10 mouse cellular contexts compared by ENCODE assay signal in the genomic region with DNA sequence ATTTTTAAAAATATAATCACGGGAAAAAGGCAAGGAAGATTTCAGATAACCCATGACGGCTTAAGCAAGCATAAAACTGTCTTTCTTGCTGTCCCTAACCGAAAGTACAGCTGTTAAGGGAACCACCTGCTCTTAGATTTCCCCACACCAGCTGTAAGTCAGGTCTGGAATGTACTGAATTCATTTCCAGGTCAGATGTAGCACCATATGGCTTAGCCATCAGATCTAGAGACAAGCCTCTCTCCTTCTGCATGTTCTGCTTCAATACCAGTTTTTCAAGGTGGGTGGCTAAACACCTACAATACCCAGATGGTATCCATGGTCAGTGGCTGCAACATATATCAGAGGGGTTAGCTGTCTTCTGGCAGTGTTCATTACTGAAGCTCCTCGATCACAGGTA.
A peak's percentile ranks its signal among the peaks of the same experiment; 100 is the strongest.
DNase-seq lines count a peak whose midpoint lies in the region; ATAC-seq and TF ChIP-seq lines count a peak whose summit lies in the region.
"Had no signal": no experiment of that assay in that cellular context is flagged by ENCODE, and none has a peak within 500 bp of the region (broad histone marks: within the 10 kb centered on the region; RNA-seq: fewer than 3 reads in every experiment).

No protein-coding gene starts in this region.

- DNase-seq in forebrain, embryonic 11.5 days (ENCODE audit: low spot score), result no peak
- DNase-seq in left cerebral cortex, postnatal 25 days (ENCODE audit: low spot score in 2 of 2), result peak; percentile 43 to 77
- no peak for DNase-seq in left cerebral cortex, postnatal 10 days (ENCODE audit: extremely low spot score in 1 of 2, low spot score in 2 of 2)
- DNase-seq in cerebellum, adult 9-10 months, result peak; percentile 56
- DNase-seq in limb, embryonic 14.5 days (ENCODE audit: low spot score), result peak; percentile 28
- DNase-seq in liver, embryonic 11.5 days (ENCODE audit: low spot score), result no peak
- DNase-seq in thymus, postnatal 36 days, result no peak

- no peaks in the 10 kb centered on the region for H3K27me3 ChIP-seq in forebrain, embryonic 13.5 days
- H3K27me3 ChIP-seq in forebrain, embryonic 11.5 days (ENCODE audit: control insufficient read depth, insufficient read depth, low read length), result no peaks in the 10 kb centered on the region
- H3K27me3 ChIP-seq in limb, embryonic 14.5 days (ENCODE audit: control insufficient read depth, insufficient read depth, low read length), result no peaks in the 10 kb centered on the region
- no peaks in the 10 kb centered on the region for H3K27me3 ChIP-seq in liver, embryonic 11.5 days (replicated peaks; ENCODE audit: control insufficient read depth, insufficient read depth, low read length)
- H3K27me3 ChIP-seq: lung, embryonic 15.5 days; midbrain, embryonic 12.5 days had no signal

- H3K27ac ChIP-seq in forebrain, embryonic 13.5 days, result peak overlapping the region; percentile 44; the same call in 1 of the 2 replicates
- no peak overlapping the region for H3K27ac ChIP-seq in forebrain, embryonic 11.5 days (ENCODE audit: low read depth, low read length)
- H3K27ac ChIP-seq in limb, embryonic 14.5 days (replicated peaks; ENCODE audit: low read depth, low read length), result no peak overlapping the region
- no peak overlapping the region for H3K27ac ChIP-seq in liver, embryonic 11.5 days (ENCODE audit: low read depth, low read length)
- H3K27ac ChIP-seq: lung, embryonic 15.5 days; midbrain, embryonic 12.5 days had no signal

- 79% methylated on average over 4 of the region's 4 CpGs for WGBS in forebrain, embryonic 13.5 days
- WGBS in forebrain, embryonic 11.5 days, result 88% methylated on average over 4 of the region's 4 CpGs
- 47% methylated on average over 4 of the region's 4 CpGs for WGBS in limb, embryonic 14.5 days
- WGBS in liver, embryonic 11.5 days, result 85% methylated on average over 4 of the region's 4 CpGs

- peaks cover 26% of the 10 kb centered on the region for H3K4me1 ChIP-seq in forebrain, embryonic 13.5 days
- no peaks in the 10 kb centered on the region for H3K4me1 ChIP-seq in forebrain, embryonic 11.5 days (replicated peaks; ENCODE audit: control insufficient read depth, insufficient read depth, low read length)
- no peaks in the 10 kb centered on the region for H3K4me1 ChIP-seq in limb, embryonic 14.5 days (ENCODE audit: control insufficient read depth, insufficient read depth, low read length)
- H3K4me1 ChIP-seq in liver, embryonic 11.5 days (replicated peaks; ENCODE audit: control insufficient read depth, insufficient read depth, low read length), result no peaks in the 10 kb centered on the region
- H3K4me1 ChIP-seq: lung, embryonic 15.5 days had no signal

- H3K4me3 ChIP-seq in forebrain, embryonic 13.5 days, result no peak overlapping the region
- H3K4me3 ChIP-seq in forebrain, embryonic 11.5 days (ENCODE audit: low read depth, low read length), result no peak overlapping the region
- H3K4me3 ChIP-seq in limb, embryonic 14.5 days (replicated peaks; ENCODE audit: low read length), result no peak overlapping the region
- no peak overlapping the region for H3K4me3 ChIP-seq in liver, embryonic 11.5 days (ENCODE audit: low read depth, low read length)
- H3K4me3 ChIP-seq: lung, embryonic 15.5 days; midbrain, embryonic 12.5 days had no signal

- ATAC-seq in forebrain, embryonic 13.5 days, result peak; percentile 59
- no peak for ATAC-seq in forebrain, embryonic 11.5 days (replicated peaks; ENCODE audit: low FRiP score)
- peak; percentile 71 for ATAC-seq in limb, embryonic 14.5 days (ENCODE audit: low FRiP score, low read depth)
- no peak for ATAC-seq in liver, embryonic 11.5 days (replicated peaks; ENCODE audit: low FRiP score)

- H3K9me3 ChIP-seq in forebrain, embryonic 13.5 days (replicated peaks), result no peaks in the 10 kb centered on the region
- no peaks in the 10 kb centered on the region for H3K9me3 ChIP-seq in forebrain, embryonic 11.5 days (ENCODE audit: control insufficient read depth, low read length)
- no peaks in the 10 kb centered on the region for H3K9me3 ChIP-seq in limb, embryonic 14.5 days (ENCODE audit: control insufficient read depth, low read length)
- H3K9me3 ChIP-seq in liver, embryonic 11.5 days (ENCODE audit: control insufficient read depth, low read length), result no peaks in the 10 kb centered on the region
- H3K9me3 ChIP-seq: lung, embryonic 15.5 days; midbrain, embryonic 12.5 days had no signal

- no peak overlapping the region for H3K9ac ChIP-seq in forebrain, embryonic 13.5 days
- H3K9ac ChIP-seq in forebrain, embryonic 11.5 days (ENCODE audit: low read length), result no peak overlapping the region
- no peak overlapping the region for H3K9ac ChIP-seq in limb, embryonic 14.5 days (ENCODE audit: low read depth, low read length, severe bottlenecking)
- no peak overlapping the region for H3K9ac ChIP-seq in liver, embryonic 11.5 days (ENCODE audit: low read depth, low read length)
- H3K9ac ChIP-seq: lung, embryonic 15.5 days; midbrain, embryonic 12.5 days had no signal

- TF ChIP-seq POLR2A in limb, embryonic 14.5 days (IDR thresholded peaks at IDR 0.05; ENCODE audit: borderline replicate concordance, extremely low read depth, insufficient read depth, insufficient read length), result no peak

- no peaks in the 10 kb centered on the region; the same call in 1 of the 2 replicates for H3K36me3 ChIP-seq in forebrain, embryonic 13.5 days (ENCODE audit: poor library complexity, severe bottlenecking)
- H3K36me3 ChIP-seq in forebrain, embryonic 11.5 days (ENCODE audit: control insufficient read depth, insufficient read depth, low read length), result no peaks in the 10 kb centered on the region
- H3K36me3 ChIP-seq in limb, embryonic 14.5 days (ENCODE audit: control insufficient read depth, insufficient read depth, low read length), result no peaks in the 10 kb centered on the region
- no peaks in the 10 kb centered on the region for H3K36me3 ChIP-seq in liver, embryonic 11.5 days (ENCODE audit: control insufficient read depth, insufficient read depth, low read length)
- H3K36me3 ChIP-seq: lung, embryonic 15.5 days; midbrain, embryonic 12.5 days had no signal

- no peak overlapping the region for H3K4me2 ChIP-seq in forebrain, embryonic 13.5 days
- H3K4me2 ChIP-seq in forebrain, embryonic 11.5 days (ENCODE audit: low read depth, low read length, severe bottlenecking), result no peak overlapping the region
- H3K4me2 ChIP-seq in limb, embryonic 14.5 days (replicated peaks; ENCODE audit: low read depth, low read length, severe bottlenecking), result no peak overlapping the region
- H3K4me2 ChIP-seq in liver, embryonic 11.5 days, result no peak overlapping the region
- H3K4me2 ChIP-seq: lung, embryonic 15.5 days; midbrain, embryonic 12.5 days had no signal

- intact Hi-C loops in left cerebral cortex, postnatal 25 days (cut with DNase I), result no loop called here
- intact Hi-C loops in left cerebral cortex, postnatal 10 days (cut with DNase I), result no loop called here

Comparison
In these comparisons a context has a peak if more than half of its experiments do, and no peak if none do; other contexts are left out.
1. ATAC-seq: peak in forebrain, embryonic 13.5 days (single experiment) and limb, embryonic 14.5 days (single experiment); none in forebrain, embryonic 11.5 days (single experiment) and liver, embryonic 11.5 days (single experiment).
2. DNase-seq: peak in left cerebral cortex, postnatal 25 days (2 of 2), cerebellum, adult 9-10 months (single experiment) and limb, embryonic 14.5 days (single experiment); none in forebrain, embryonic 11.5 days (single experiment), left cerebral cortex, postnatal 10 days (0 of 2), liver, embryonic 11.5 days (single experiment) and thymus, postnatal 36 days (0 of 2).